Mouse (Mus musculus): ENCODE measurements around the gene Espl1.

DNA sequence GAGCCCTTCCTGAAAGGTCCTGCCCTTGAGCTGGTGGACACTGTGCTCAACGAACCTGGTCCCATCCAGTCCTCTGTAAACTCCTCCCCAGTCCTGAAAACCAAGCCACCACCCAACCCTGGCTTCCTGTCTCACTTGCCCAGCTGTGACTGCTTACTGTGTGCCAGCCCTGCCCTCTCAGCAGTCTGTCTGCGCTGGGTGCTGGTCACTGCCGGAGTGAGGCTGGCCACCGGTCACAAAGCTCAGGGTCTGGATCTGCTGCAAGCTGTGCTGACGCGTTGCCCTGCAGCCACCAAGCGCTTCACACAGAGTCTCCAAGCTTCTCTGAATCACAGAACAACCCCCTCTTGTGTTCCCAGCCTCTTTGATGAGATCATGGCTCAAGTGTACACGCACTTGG is 19.2 kb downstream of the Espl1 start:
- TF ChIP-seq CTCF (IDR thresholded peaks at IDR 0.05; ENCODE audit: control insufficient read depth, insufficient read depth, insufficient replicate concordance, low read depth, low read length) (no peak), POLR2A (IDR thresholded peaks at IDR 0.05; ENCODE audit: control insufficient read depth, low read depth, low read length) (no peak)

Data from testis, adult 2 months (tissue).